26 mouse cellular contexts compared by ENCODE assay signal in genomic region chr1:156285541-156285896, GRCm38 (mm10). TPM values are rescaled to one million over a fixed set of nuclear protein-coding genes. Genes with fewer than 3 reads are reported as not detected.
"Had no signal": no experiment of that assay in that cellular context is flagged by ENCODE, and none has a peak within 500 bp of the region (broad histone marks: within the 10 kb centered on the region; RNA-seq: fewer than 3 reads in every experiment).

No protein-coding gene starts in this region.

- H3K4me3 ChIP-seq: gastrocnemius, adult 2 months; heart, adult 2 months; heart, embryonic 13.5 days; heart, embryonic 15.5 days; hindbrain, embryonic 13.5 days; hindbrain, embryonic 15.5 days; kidney, embryonic 15.5 days; limb, embryonic 13.5 days; limb, embryonic 15.5 days; liver, embryonic 12.5 days had no signal

- ATAC-seq: hindbrain, postnatal 0 days; intestine, embryonic 16.5 days; liver, embryonic 12.5 days had no signal

- DNase-seq: gastrocnemius, adult 2 months; gastrocnemius, postnatal 10 days; gastrocnemius, postnatal 25 days; heart, adult 2 months; heart, postnatal 14 days; heart, postnatal 36 days; kidney, adult 11 months; kidney, adult 2 months; kidney, adult 9 months; kidney, postnatal 14 days; kidney, postnatal 36 days; left cerebral cortex, postnatal 4 days had no signal

- H3K27ac ChIP-seq: gastrocnemius, adult 2 months; heart, adult 2 months; heart, embryonic 13.5 days; heart, embryonic 15.5 days; hindbrain, embryonic 13.5 days; hindbrain, embryonic 15.5 days; hindbrain, postnatal 0 days; kidney, embryonic 15.5 days; kidney, postnatal 0 days; limb, embryonic 13.5 days; limb, embryonic 15.5 days; liver, embryonic 12.5 days had no signal

RNA-seq across cellular contexts. Expression of gene Tdrd5, which starts 17.9 kb away (rescaled TPM):
- total RNA-seq: gastrocnemius, adult 2 months; gastrocnemius, postnatal 10 days; gastrocnemius, postnatal 25 days; heart, adult 2 months; heart, postnatal 36 days; hematopoietic stem cell, adult 5-6 weeks; liver, adult 2 months had no signal

RNA-seq across cellular contexts. Expression of gene Nphs2, which starts 25.0 kb away (rescaled TPM):
- total RNA-seq: gastrocnemius, adult 2 months; gastrocnemius, postnatal 10 days; gastrocnemius, postnatal 25 days; gastrocnemius, postnatal 4 days; heart, adult 2 months; heart, postnatal 36 days; hematopoietic stem cell, adult 5-6 weeks; liver, adult 2 months had no signal
